Mouse (Mus musculus): ENCODE data around the gene Olfr417. TPM values are rescaled to one million over a fixed set of nuclear protein-coding genes. Genes with fewer than 3 reads are reported as not detected.
"Not testable (repeated sequence)": the region's sequence is repeated elsewhere in the genome, so short reads cannot be mapped to it uniquely, and the experiment has no call there.

Olfr417 gene
- polyA plus RNA-seq (2011; ENCODE audit: insufficient read length, low read depth, missing spikeins) = not detected in 2 replicates

DNA sequence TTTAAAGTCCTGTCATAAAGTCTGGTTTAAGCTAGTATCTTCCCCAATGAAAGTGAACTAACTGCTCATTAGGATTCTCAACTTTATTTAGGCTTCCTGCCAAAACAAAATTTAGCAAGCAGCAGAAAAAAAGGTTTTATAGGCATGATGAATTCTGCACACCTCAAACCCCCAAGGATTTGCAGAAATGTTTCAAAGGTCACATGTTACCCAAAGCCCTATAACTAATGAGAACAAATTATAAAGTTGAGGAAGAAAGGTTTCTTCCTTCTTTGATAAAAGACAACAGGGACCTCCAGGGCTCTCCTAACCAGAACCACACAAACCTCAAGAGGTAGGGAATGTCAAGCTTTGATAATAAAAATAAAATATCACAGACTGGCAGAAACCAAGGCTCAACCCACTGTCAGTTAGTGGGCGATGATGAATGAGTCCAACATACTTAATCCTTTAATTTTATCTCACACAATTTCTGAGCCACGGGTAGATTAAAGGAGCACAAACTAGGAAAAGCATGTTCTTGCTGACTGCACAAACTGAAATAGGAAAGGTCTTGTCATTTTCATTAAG is at the start of gene Olfr417:
Olfr417 (plus strand) TSS at position 241 of the 570 bp plus-strand sequence.
- Histone ChIP-seq H3K27ac (ENCODE audit: insufficient read depth, low read length) (no peak within 1 kb of the TSS), H3K4me1 (ENCODE audit: control insufficient read depth, insufficient read depth, low read length) (no peaks in the 10 kb centered on the region), H3K4me3 (ENCODE audit: insufficient read depth, low read length) (no peak within 1 kb of the TSS)
- no peak for TF ChIP-seq POLR2A (IDR thresholded peaks at IDR 0.05; ENCODE audit: low read depth, low read length)
- no peak for TF ChIP-seq CTCF (IDR thresholded peaks at IDR 0.05; ENCODE audit: borderline replicate concordance, insufficient read depth, low read length)

DNA sequence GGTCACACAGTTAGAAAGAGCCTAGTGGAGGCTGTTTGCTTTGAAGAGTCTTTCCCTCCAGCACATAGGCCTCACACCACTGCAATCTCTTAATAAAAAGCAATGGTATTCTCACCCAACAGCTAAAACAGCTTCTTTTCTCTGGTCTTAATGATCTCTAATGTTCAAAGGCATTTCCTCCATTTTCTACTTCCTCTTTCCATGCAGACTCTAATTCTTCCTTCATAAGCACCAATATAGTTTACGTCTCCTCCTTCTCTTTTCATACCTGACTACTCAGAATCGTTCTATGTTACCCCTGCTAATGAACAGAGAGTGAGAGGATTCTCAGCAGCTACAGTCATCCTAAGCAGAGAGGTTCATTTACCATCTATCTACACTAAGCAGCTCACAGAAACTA is 47.6 kb upstream of the Olfr417 start:
- no peak overlapping the region for H3K27ac ChIP-seq (ENCODE audit: insufficient read depth, low read length)
- H3K4me1 ChIP-seq (ENCODE audit: control insufficient read depth, insufficient read depth, low read length) = no peaks in the 10 kb centered on the region
- H3K4me3 ChIP-seq (ENCODE audit: insufficient read depth, low read length) = no peak overlapping the region
- TF ChIP-seq POLR2A (IDR thresholded peaks at IDR 0.05; ENCODE audit: low read depth, low read length) = no peak
- TF ChIP-seq CTCF (IDR thresholded peaks at IDR 0.05; ENCODE audit: borderline replicate concordance, insufficient read depth, low read length) = no peak

DNA sequence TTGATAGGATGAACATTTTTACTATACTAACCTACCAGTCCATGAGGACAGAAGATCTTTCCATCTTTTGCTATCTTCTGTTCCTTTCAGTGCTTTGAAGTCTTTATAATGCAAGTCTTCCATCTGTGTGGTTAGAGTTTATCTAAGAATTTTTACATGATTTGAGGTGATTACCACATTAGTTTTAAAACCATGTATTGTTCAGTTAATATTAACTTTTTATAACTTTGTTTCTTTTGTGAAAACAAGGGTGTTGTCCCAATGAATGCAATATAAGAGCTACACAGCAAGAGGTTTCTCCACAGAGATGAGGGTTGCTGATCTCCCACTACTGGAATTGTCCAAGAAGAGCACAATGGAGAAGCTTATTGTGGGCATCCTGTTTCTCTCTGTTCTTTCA is 34.7 kb upstream of the Olfr417 start, which contains the start of gene Mptx1:
Mptx1 (plus strand) TSS at position 301 of the 400 bp plus-strand sequence.
- TF ChIP-seq CTCF (IDR thresholded peaks at IDR 0.05; ENCODE audit: borderline replicate concordance, insufficient read depth, low read length) (no peak), POLR2A (IDR thresholded peaks at IDR 0.05; ENCODE audit: low read depth, low read length) (no peak)
- H3K4me1 ChIP-seq (ENCODE audit: control insufficient read depth, insufficient read depth, low read length) = no peaks in the 10 kb centered on the region
- H3K27ac ChIP-seq (ENCODE audit: insufficient read depth, low read length) = no peak within 1 kb of the TSS
- H3K4me3 ChIP-seq (ENCODE audit: insufficient read depth, low read length) = no peak within 1 kb of the TSS

GRCm38 (mm10) chr1:174353636-174354035 is 11.3 kb upstream of the Olfr417 start:
- not testable (repeated sequence) for H3K4me3 ChIP-seq (ENCODE audit: insufficient read depth, low read length); H3K4me1 ChIP-seq (ENCODE audit: control insufficient read depth, insufficient read depth, low read length)

DNA sequence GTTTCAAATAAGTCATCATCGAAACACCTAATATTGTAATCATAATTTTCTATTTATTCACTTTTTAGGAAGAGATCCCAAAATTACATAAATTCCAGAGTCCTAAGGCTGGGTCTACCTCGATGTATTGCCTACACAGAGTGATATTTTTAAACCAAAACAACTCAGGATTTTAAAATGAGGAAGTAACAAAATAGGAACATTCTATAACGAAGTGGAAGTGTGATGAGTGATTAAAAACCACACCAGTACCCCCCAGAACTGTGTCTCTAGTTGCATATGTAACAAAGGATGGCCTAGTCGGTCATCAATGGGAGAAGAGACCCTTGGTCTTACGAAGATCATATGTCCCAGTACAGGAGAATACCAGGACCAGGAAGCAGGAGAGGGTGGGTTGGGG is 10.3 kb upstream of the Olfr417 start:
- no peaks in the 10 kb centered on the region for H3K4me1 ChIP-seq (ENCODE audit: control insufficient read depth, insufficient read depth, low read length)
- TF ChIP-seq POLR2A (IDR thresholded peaks at IDR 0.05; ENCODE audit: low read depth, low read length) = no peak
- TF ChIP-seq CTCF (IDR thresholded peaks at IDR 0.05; ENCODE audit: borderline replicate concordance, insufficient read depth, low read length) = no peak
- no peak overlapping the region for H3K27ac ChIP-seq (ENCODE audit: insufficient read depth, low read length)
- H3K4me3 ChIP-seq (ENCODE audit: insufficient read depth, low read length) = no peak overlapping the region

More at GRCm38 (mm10) chr1:174353636-174354035, 11.3 kb upstream of the Olfr417 start:
- H3K27ac ChIP-seq (ENCODE audit: insufficient read depth, low read length) = not testable (repeated sequence)

DNA sequence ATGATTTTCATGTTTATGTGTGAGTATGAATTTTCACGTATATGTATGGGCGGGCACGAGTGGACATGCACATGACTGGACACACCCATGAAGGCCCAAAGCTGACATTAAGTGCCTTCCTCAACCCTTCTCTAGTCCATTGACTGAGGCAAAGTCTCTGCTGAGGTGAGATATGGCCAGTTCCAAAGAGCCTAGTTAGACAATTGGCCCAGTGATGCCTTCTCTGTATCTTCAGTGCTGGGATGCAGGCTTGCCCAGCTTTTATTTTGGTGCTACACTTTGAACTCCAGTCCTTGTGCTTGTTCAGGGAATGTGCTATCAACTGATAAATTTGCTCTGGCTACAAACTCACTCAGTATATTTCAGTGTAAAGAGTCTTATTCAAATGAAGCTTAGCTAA is 8.9 kb downstream of the Olfr417 start:
- no peak overlapping the region for H3K27ac ChIP-seq (ENCODE audit: insufficient read depth, low read length)
- H3K4me1 ChIP-seq (ENCODE audit: control insufficient read depth, insufficient read depth, low read length) = no peaks in the 10 kb centered on the region
- no peak overlapping the region for H3K4me3 ChIP-seq (ENCODE audit: insufficient read depth, low read length)
- no peak for TF ChIP-seq CTCF (IDR thresholded peaks at IDR 0.05; ENCODE audit: borderline replicate concordance, insufficient read depth, low read length)
- no peak for TF ChIP-seq POLR2A (IDR thresholded peaks at IDR 0.05; ENCODE audit: low read depth, low read length)

- Histone ChIP-seq H3K4me1 (ENCODE audit: control insufficient read depth, insufficient read depth, low read length) (no peaks in the 10 kb centered on the region), H3K4me3 (ENCODE audit: insufficient read depth, low read length) (no peak within 1 kb of the TSS), H3K27ac (ENCODE audit: insufficient read depth, low read length) (no peak within 1 kb of the TSS)
- TF ChIP-seq CTCF (IDR thresholded peaks at IDR 0.05; ENCODE audit: borderline replicate concordance, insufficient read depth, low read length) (no peak), POLR2A (IDR thresholded peaks at IDR 0.05; ENCODE audit: low read depth, low read length) (no peak)
These were observed 25.8 kb downstream of the Olfr417 start, which contains the start of gene Olfr248 for GRCm38 (mm10) chr1:174390746-174391145. Olfr248 (plus strand) TSS chr1:174391046.

GRCm38 (mm10) chr1:174422959-174423358 is 58.0 kb downstream of the Olfr417 start:
- no peak overlapping the region for H3K4me3 ChIP-seq (ENCODE audit: insufficient read depth, low read length)
- no peak overlapping the region for H3K27ac ChIP-seq (ENCODE audit: insufficient read depth, low read length)
- no peaks in the 10 kb centered on the region for H3K4me1 ChIP-seq (ENCODE audit: control insufficient read depth, insufficient read depth, low read length)
- TF ChIP-seq POLR2A (IDR thresholded peaks at IDR 0.05; ENCODE audit: low read depth, low read length) (no peak), CTCF (IDR thresholded peaks at IDR 0.05; ENCODE audit: borderline replicate concordance, insufficient read depth, low read length) (no peak)

DNA sequence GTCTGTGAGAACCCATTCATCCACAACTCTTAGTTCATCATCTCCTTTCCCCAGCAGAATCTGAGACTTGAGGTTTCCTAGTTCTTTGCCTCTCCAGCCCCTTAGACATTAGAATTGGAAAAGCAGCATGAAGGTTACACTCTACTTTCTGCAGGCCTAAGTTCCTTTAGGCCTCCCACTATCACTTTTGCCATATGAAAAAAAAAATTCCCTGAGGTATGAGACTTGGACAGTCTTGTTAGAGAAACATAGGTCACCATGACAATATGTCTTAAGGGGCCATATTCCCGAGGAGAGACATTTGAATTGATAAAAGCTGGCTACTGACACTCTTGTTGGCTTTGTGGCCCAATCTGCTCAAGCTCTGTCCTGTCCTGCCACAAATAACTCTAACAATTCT is 58.8 kb downstream of the Olfr417 start, which contains the start of gene Olfr414:
Olfr414 (plus strand) TSS at position 301 of the 400 bp plus-strand sequence.
- no peaks in the 10 kb centered on the region for H3K4me1 ChIP-seq (ENCODE audit: control insufficient read depth, insufficient read depth, low read length)
- TF ChIP-seq CTCF (IDR thresholded peaks at IDR 0.05; ENCODE audit: borderline replicate concordance, insufficient read depth, low read length) = no peak
- no peak within 1 kb of the TSS for H3K4me3 ChIP-seq (ENCODE audit: insufficient read depth, low read length)
- H3K27ac ChIP-seq (ENCODE audit: insufficient read depth, low read length) = no peak within 1 kb of the TSS

Other genes with a start within 250 kb of the Olfr417 start
- gene Olfr231, start 244.0 kb upstream of the Olfr417 start, polyA plus RNA-seq (2011; ENCODE audit: insufficient read length, low read depth, missing spikeins) = not detected in 2 replicates
- not detected in 2 replicates for gene Olfr424, start 233.6 kb upstream of the Olfr417 start, polyA plus RNA-seq (2011; ENCODE audit: insufficient read length, low read depth, missing spikeins)
- not detected in 2 replicates for gene Olfr420, start 209.5 kb upstream of the Olfr417 start, polyA plus RNA-seq (2011; ENCODE audit: insufficient read length, low read depth, missing spikeins)
- gene Spta1, start 192.3 kb upstream of the Olfr417 start, polyA plus RNA-seq (2011; ENCODE audit: insufficient read length, low read depth, missing spikeins) = 0.32 and 0.37 TPM in 2 replicates
- gene Olfr419, start 113.1 kb upstream of the Olfr417 start, polyA plus RNA-seq (2011; ENCODE audit: insufficient read length, low read depth, missing spikeins) = not detected in 2 replicates
- not detected in 2 replicates for gene Mptx1, start 34.6 kb upstream of the Olfr417 start, polyA plus RNA-seq (2011; ENCODE audit: insufficient read length, low read depth, missing spikeins)
- not detected in 2 replicates for gene Olfr248, start 25.9 kb downstream of the Olfr417 start, polyA plus RNA-seq (2011; ENCODE audit: insufficient read length, low read depth, missing spikeins)
- gene Olfr414, start 58.9 kb downstream of the Olfr417 start, polyA plus RNA-seq (2011; ENCODE audit: insufficient read length, low read depth, missing spikeins) = not detected in 2 replicates
- not detected in 2 replicates for gene Olfr220, start 77.0 kb downstream of the Olfr417 start, polyA plus RNA-seq (2011; ENCODE audit: insufficient read length, low read depth, missing spikeins)
- 0.40 and 0.72 TPM in 2 replicates for gene Fmn2, start 136.7 kb downstream of the Olfr417 start, polyA plus RNA-seq (2011; ENCODE audit: insufficient read length, low read depth, missing spikeins)